Mouse (Mus musculus): ENCODE results near the gene Rnd2.
"Not testable (repeated sequence)": the region's sequence is repeated elsewhere in the genome, so short reads cannot be mapped to it uniquely, and the experiment has no call there.

Gene Rnd2

DNA sequence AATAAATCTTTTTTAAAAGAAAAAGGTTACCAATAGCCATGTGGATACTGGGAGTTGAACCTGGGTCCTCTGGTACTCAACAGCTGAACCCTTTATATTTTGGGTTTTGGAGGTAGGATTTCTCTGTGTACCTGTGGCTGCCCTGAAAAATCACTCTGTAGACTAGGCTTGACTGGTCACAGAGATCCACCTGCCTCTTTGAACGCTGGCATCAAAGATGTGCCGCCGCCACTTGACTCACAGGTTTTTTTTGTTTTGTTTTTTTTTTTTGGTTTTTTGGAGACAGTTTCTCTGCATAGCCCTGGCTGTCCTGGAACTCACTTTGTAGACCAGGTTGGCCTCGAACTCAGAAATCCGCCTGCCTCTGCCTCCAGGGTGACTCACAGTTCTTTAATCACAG, 17.0 kb upstream of the Rnd2 start:
- no peak for DNase-seq (ENCODE audit: low spot score)

DNA sequence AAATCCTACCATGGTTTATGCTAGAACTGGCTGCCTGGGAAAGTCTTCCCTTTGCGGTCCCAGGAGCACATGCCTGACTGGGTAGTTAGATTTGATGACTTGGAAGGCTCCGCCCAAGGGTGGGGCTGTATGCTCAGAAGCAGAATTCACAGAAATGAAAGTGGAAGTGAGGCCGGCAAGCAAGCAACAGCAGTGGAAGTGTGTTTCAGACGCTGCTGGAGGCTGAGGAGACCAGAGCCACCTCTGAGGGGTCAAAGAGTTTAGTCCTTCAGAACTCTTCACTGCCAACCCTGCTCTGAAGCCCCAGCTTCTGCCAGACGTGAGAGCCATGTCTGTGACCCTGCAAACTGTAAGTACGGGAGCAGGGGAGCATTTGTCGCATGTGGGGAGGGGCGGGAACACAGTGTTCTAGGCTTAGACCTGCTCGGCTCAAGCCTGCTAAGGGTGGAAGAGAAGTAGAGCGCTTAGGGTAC, 16.5 kb upstream of the Rnd2 start, which contains the start of gene Ifi35:
TSS of gene Ifi35 (plus strand) at position 134 of the 473 bp plus-strand sequence.
- DNase-seq (ENCODE audit: low spot score), result peak; percentile 83

DNA sequence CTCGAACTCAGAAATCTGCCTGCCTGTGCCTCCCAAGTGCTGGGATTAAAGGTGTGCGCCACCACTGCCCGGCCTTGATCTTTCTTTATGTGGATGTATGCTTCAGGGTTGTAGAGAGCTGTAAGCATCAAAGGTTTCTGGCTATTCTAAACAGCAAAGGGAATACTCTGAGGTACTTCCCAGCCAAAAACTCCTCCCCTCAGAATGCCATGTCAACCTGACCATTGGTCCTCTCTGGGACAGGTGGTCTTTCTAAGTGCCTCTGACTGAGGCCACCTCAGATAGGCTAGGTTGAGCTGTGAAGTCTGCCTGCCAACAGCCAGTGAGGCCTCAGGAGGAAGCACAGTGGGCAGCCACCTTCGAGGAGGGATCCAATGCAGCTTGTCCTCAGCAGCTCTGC, 15.9 kb upstream of the Rnd2 start:
- no peak for DNase-seq (ENCODE audit: low spot score)

DNA sequence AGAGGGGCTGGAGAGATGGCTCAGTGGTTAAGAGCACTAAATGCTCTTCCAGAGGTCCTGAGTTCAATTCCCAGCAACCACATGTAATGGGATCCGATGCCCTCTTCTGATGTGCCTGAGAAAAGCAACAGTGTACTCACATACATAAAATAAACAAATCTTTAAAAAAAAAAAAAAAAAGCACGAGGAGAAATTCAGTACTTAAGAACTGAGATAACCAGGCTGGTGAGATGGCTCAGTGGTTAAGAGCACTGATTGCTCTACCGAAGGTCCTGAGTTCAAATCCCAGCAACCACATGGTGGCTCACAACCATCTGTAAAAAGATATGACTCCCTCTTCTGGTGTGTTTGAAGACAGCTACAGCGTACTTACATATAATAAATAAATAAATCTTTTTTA, 15.2 kb upstream of the Rnd2 start:
- DNase-seq (ENCODE audit: low spot score), result not testable (repeated sequence)

DNA sequence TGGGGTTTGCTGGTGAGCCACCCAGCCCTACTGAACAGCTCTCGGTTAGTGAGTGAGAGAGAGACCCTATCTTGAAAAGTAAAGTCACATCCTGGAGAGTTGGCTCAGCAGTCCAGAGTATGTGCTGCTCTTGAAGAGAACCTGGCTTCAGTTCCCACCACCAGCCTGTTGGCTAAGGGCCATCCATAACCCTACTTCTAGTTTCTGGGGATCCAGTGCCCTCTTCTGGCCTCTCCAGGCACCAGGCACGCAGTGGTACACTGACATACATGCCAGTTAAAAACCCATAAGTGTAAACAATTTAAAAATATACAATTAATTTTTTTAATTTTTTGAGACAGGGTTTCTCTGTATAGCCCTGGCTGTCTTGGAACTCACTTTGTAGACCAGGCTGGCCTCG, 14.4 kb upstream of the Rnd2 start:
- no peak for DNase-seq (ENCODE audit: low spot score)

GRCm38 (mm10) chr11:101451536-101451935, 13.3 kb upstream of the Rnd2 start:
- no peak for DNase-seq (ENCODE audit: low spot score)

GRCm38 (mm10) chr11:101452093-101452774, 12.6 kb upstream of the Rnd2 start:
- no peak for DNase-seq (ENCODE audit: low spot score)

GRCm38 (mm10) chr11:101454702-101455101, 10.1 kb upstream of the Rnd2 start:
- no peak for DNase-seq (ENCODE audit: low spot score)

- peak; percentile 54 for DNase-seq (ENCODE audit: low spot score)
Measured at GRCm38 (mm10) chr11:101455627-101456026, 9.2 kb upstream of the Rnd2 start.

DNA sequence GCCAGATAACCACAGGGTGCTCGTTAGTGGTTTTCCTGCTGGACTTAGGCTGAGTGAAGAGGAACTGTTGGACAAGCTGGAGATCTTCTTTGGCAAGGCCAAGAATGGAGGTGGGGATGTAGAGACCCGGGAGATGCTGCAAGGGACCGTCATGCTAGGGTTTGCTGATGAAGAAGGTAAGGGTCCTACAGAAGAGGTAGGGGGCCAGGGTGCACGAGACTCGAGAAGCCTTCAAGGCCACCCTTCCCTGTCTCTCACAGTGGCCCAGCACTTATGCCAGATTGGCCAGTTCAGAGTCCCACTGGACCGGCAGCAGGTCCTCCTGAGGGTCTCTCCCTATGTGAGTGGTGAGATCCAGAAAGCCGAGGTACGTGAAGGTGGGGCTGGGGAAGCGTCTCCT, 7.2 kb upstream of the Rnd2 start:
- DNase-seq (ENCODE audit: low spot score), result no peak

DNA sequence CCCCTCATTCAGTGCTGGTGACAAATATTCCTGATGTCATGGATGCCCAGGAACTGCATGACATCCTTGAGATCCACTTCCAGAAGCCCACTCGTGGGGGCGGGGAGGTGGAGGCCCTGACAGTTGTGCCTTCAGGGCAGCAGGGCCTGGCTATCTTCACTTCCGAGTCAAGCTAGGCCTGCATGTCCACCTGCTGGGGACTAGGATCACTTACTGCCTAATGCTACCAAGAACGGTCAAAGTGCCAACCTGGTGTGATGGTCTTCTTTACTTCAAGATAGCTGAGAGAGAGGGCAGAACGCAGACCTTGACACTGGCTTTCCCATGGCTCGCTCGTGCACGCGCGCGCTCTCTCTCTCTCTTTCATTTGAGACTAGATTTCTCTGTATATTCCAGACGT, 6.6 kb upstream of the Rnd2 start:
- no peak for DNase-seq (ENCODE audit: low spot score)

DNA sequence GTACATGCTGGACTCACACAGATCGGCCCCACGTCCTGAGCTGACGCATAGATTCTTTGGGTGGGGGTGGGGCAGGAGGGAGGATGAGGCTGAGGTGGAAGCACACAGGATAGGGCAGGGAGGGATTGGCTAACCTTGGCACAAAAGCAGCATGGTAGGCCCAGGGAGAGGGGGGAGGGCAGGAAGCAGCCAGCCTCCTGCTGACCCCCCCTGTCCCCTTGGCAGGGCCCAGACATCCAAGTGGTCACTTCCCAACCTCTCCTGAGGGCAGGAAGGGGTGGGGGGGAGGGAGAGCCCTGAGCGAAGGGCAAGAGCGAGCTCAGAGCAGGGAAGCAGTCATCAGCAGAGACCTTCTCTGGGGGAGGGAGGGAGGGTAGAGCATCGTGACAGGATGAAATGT, 5.1 kb upstream of the Rnd2 start:
- no peak for DNase-seq (ENCODE audit: low spot score)

- DNase-seq (ENCODE audit: low spot score), result no peak
Measured at GRCm38 (mm10) chr11:101460321-101460720, 4.5 kb upstream of the Rnd2 start.

DNA sequence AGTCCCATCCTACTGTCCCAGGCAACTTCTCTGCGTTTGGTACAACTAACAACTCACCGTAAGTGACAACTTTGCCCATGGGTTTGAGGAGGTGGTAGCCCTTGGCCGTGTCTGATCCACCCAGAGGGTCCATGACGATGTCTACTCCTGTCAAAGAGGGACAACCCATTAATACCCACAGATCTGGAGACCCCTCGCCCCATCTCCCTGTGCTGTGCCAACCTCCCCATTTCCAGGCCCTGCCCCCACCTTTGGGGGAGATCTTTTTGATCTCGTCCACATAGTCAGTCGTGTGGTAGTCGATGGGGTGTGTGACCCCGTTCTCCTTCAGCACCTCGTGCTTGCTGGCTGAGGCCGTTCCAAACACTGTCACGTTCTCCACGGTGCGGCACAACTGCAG, 2.7 kb upstream of the Rnd2 start:
- DNase-seq (ENCODE audit: low spot score), result no peak

DNA sequence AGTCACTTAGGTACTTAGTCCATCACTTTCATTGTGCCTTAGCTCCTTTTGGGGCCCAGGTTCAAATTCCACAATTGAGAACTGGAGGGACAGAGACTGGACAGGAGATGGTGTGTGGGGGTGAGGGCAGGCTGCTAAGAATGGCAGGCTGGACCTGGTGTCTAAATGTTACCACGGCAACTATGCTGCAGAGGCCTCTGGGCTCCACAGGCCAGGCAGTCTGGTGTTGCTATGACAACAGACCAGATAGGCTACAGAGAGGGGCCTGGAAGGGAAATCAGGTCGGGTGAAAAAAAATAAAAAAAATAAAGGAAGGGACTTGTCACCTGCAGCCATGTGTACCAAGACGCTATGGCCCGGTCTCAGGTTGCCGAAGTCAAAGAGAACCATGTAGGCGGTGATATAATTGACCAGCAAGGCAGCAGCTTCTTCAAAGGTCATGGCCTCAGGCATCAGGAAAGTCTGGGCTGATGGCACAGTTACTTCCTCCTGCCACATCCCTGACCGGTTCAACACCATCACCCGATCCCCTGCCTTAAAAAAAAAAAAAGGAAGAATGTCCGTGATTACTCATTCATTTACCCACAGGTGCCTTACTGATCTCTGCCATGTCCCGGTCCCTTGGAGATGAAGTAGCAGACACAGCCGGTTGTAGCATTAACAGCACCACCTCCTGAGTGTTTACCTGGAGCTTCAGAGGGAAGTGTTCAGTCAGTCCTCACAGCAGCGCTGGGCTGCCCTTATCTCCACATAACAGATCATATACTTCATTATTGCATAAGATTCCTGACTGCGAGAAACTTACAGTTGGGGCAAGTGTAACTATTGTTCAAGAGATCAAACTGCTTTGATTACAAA, 2.0 kb upstream of the Rnd2 start:
- no peak for DNase-seq (ENCODE audit: low spot score)

DNA sequence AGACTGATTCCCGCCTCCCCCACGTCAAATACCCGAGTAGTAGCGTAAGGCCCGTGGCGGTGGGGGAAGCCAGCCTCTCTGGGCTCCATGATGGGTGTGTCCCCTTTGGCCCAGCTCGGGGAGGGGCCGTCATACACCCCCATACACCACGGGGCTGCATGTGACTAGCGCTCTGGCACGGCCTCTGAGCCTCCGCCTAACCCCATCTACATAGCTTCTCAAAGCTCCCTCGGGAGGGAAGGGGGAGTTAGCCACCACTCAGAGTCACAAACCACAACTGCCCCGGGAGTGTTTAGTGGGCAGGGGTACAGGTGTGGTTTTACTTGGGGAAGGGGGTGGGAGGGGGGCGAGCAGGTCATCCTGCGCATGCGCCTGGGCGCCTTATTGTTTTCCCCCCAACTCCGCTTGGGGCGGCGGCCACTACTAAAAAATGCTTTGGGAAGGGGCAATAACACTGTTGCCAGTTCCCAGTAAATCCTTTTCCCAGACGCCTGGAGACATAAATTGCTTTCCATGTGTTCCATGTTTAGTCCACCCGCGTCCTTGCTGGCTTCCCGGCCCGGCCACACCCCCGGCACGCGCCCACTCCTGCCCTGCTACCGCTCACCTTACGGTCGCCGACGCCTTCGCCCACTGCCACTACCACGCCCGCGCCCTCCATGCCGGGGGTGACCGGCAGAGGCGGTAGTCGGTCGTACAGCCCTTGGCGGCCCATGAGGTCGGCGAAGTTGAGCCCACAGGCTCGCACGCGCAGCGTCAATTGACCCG, 486 bp downstream of the Rnd2 start:
- peak; percentile 82 for DNase-seq (ENCODE audit: low spot score)

DNA sequence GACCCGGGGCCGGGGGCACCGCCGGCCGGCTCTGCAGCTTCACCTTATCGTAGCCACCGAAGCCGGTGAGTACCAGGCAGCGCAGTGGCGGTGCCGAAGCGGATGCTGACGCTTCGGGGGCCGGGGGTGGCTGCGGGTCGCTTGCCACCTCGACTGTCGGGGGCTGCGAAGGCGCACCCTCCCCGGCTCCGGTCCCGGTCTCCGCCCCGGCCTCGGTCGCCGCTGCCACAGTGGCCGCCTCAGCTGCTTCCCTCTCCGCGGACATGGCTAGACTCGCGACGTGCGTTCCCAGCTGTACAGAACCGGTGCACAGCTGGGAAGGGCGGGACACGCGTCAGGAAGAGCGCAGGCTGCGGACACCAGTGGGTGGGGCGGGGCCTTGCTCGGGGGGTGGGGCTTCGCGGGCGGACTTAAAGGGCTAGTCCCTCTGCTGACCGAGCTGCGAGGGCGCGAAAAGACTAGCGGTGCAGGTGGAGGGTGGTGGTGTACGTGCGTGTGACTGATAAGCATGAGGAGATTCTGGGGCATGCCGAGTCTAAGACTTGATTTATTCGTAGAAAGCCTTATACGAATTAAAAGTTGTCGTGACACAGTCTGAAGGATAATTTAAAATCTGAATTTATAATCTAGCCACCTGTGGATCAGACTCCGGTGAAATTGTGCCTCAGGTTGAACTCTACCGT, 1.2 kb downstream of the Rnd2 start, which contains the start of gene Vat1:
TSS of gene Vat1 (minus strand) at position 362 of the 683 bp plus-strand sequence.
- peak; percentile 88 for DNase-seq (ENCODE audit: low spot score)

DNA sequence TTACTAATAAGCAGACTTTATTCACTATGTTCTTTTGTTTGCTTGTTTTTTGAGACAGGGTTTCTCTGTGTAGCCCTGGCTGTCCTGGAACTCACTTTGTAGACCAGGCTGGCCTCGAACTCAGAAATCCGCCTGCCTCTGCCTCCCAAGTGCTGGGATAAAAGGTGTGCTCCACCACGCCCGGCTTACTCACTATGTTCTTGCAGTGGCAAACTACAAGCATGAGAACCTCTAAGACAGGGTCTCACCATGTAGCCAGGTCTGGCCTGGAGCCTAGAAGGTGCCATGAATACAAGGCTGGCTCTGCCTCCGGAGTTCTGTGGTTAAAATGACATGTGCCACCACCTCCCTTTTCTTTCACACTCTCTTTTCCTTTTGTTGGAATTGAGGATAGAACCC, 1.8 kb downstream of the Rnd2 start:
- DNase-seq (ENCODE audit: low spot score), result not testable (repeated sequence)

DNA sequence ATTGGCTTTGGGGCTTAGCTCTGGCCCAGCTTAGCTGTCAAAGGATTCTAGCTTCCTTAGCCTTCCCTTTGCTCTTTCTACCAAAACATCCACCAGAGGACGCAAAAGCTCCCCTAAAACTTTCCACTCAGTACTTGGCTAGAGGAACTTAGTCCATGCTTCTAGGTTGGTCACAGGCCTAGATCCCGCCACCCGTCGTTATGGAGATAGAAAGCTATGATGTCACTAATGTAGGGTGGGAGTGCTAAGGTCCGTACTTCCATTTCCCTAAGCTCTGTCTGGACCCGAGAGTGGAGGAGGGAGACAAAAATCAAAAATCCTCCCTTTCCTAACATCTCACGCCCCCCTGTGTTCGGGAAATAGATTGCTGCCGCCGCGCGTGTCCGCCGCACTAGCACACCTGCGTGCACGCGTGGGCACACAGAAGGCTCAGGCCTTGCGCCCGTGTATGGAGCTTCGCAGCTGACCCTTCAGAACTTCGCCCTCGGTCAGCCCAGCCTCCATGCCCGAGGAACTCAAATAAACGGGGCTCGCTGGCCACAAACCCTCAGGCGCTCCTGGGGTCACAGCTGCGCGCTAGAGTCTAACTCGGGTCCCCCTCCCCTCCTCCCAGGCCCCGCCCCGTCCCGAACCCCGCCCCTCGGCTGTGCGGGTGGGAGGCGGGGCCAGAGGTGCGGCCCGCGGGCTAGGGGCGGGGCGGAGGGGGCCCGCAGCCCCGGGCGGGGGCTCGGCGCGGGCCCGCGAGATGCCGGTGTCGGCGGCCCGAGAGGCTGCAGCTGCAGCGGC, 2.9 kb downstream of the Rnd2 start:
- peak; percentile 87 for DNase-seq (ENCODE audit: low spot score)

DNA sequence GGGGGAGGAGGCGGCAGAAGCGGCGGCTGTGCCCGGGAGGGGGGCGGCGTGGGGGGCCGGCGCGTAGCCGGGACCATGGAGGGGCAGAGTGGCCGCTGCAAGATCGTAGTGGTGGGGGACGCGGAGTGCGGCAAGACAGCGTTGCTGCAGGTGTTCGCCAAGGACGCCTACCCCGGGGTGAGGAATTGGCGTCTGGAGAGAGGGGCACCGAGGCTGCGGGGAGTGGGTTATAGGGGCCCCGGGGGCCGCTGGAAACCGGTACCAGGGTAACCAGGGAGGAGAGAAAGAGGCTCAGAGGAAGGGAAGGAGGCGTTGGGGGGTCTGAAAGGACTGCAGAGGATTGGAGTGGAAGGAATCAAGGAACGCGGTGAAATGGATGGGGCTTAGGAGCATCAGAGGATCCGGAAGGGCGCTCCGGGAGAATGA, 3.5 kb downstream of the Rnd2 start:
- DNase-seq (ENCODE audit: low spot score), result no peak

DNA sequence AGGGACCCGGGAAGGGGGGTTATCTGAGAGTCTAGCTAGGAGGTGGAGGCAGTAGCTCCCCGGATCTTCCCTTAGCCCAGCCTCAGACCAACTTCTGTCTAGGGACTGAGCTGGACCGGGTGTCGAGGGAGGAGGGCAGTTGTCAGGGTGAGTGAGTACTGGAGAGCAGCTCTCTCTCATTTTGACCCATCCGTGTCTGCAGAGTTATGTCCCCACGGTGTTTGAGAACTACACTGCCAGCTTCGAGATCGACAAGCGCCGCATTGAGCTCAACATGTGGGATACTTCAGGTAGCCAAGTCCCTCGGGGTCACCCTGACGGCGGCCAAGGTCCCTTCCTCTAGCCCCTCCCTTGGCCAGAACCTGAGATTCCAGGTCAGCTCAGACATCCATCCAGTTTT, 3.9 kb downstream of the Rnd2 start:
- peak; percentile 25 for DNase-seq (ENCODE audit: low spot score)
